Mouse (Mus musculus) MEL (cell line): ENCODE measurements around the gene Shb. TPM values are rescaled to one million over a fixed set of nuclear protein-coding genes. Genes with fewer than 3 reads are reported as not detected.

Source experiments
- DNase-seq: peaks from one replicate; pipeline ENCODE4 v3.0.0; 2011; ENCODE audit warnings: low read depth, low spot score
- H3K27ac ChIP-seq: 2 replicates; pipeline ENCODE4 v1.5.1; 2012; ENCODE audit warnings: low read depth, mild to moderate bottlenecking, control low read depth, low read length, moderate library complexity; ENCODE audit not compliant: control insufficient read depth
- H3K27me3 ChIP-seq, 2 experiments: fragments of 150-350 bp in 1 of 2; sonication (generic) in 1 of 2; 2 replicates each; pipeline ENCODE4 v1.6.1; 2012; ENCODE audit warnings: low read length in 2 of 2, mild to moderate bottlenecking in 2 of 2, improper control_type of control experiment in 1 of 2, moderate library complexity in 1 of 2; ENCODE audit not compliant: insufficient read depth in 2 of 2, control insufficient read depth in 1 of 2
- H3K36me3 ChIP-seq, 2 experiments: 2 replicates each; pipeline ENCODE4 v1.6.1; 2012 to 2014; ENCODE audit warnings: low read length in 2 of 2, improper control_type of control experiment in 1 of 2, inconsistent platforms in 1 of 2, mild to moderate bottlenecking in 1 of 2; ENCODE audit not compliant: insufficient read depth in 2 of 2, control insufficient read depth in 1 of 2
- H3K4me1 ChIP-seq, 2 experiments: fragments of 150-350 bp in 1 of 2; sonication (generic) in 1 of 2; 2 replicates each; pipeline ENCODE4 v1.6.1; 2012; ENCODE audit warnings: low read length in 2 of 2, improper control_type of control experiment in 1 of 2, mild to moderate bottlenecking in 1 of 2; ENCODE audit not compliant: insufficient read depth in 2 of 2, control insufficient read depth in 1 of 2
- H3K4me3 ChIP-seq, 2 experiments: fragments of 150-350 bp in 1 of 2; sonication (generic) in 1 of 2; 2 replicates each; pipeline ENCODE4 v1.5.1; 2012; ENCODE audit warnings: low read depth in 2 of 2, low read length in 2 of 2, mild to moderate bottlenecking in 2 of 2, moderate library complexity in 2 of 2, control low read depth in 1 of 2, improper control_type of control experiment in 1 of 2; ENCODE audit not compliant: control insufficient read depth in 1 of 2, insufficient read depth in 1 of 2
- H3K79me2 ChIP-seq: 2 replicates; pipeline ENCODE4 v1.6.1; 2012; ENCODE audit warnings: mild to moderate bottlenecking, low read length, moderate library complexity; ENCODE audit not compliant: control insufficient read depth, poor library complexity, insufficient read depth
- H3K9ac ChIP-seq: 2 replicates; pipeline ENCODE4 v1.6.1; 2012; ENCODE audit warnings: low read depth, mild to moderate bottlenecking, control low read depth, low read length, moderate library complexity; ENCODE audit not compliant: control insufficient read depth, poor library complexity, severe bottlenecking
- H3K9me3 ChIP-seq: fragments of 150-350 bp; sonication (generic); replicated peaks from 2 replicates; pipeline ENCODE4 v1.6.1; 2012; ENCODE audit warnings: mild to moderate bottlenecking, low read length, improper control_type of control experiment, moderate library complexity; ENCODE audit not compliant: insufficient read depth
- BHLHE40 ChIP-seq: IDR thresholded peaks from 2 replicates; pipeline ENCODE4 v1.6.1; 2012; ENCODE audit warnings: low read depth, mild to moderate bottlenecking, inconsistent platforms, low read length, improper control_type of control experiment, borderline replicate concordance
- CHD2 ChIP-seq: IDR thresholded peaks from 2 replicates; pipeline ENCODE4 v1.6.1; 2011; ENCODE audit warnings: low read length, improper control_type of control experiment
- CTCF ChIP-seq, 3 experiments: IDR thresholded peaks in 2 of 3; conservative IDR thresholded peaks in 1 of 3; 2 replicates each; pipeline ENCODE4 v1.5.1; 2011 to 2012; ENCODE audit warnings: low read length in 3 of 3, low read depth in 2 of 3, mild to moderate bottlenecking in 2 of 3, improper control_type of control experiment in 1 of 3, inconsistent platforms in 1 of 3, mixed read lengths in 1 of 3, moderate library complexity in 1 of 3; ENCODE audit not compliant: control insufficient read depth in 1 of 3, insufficient read depth in 1 of 3, poor library complexity in 1 of 3, severe bottlenecking in 1 of 3
- ELF1 ChIP-seq: IDR thresholded peaks from 2 replicates; pipeline ENCODE4 v1.6.1; 2014; ENCODE audit warnings: low read depth, mild to moderate bottlenecking, inconsistent platforms, low read length, improper control_type of control experiment, moderate library complexity
- EP300 ChIP-seq, 2 experiments: IDR thresholded peaks; 2 replicates each; pipeline ENCODE4 v1.6.1; 2011; ENCODE audit warnings: improper control_type of control experiment in 2 of 2, low read length in 2 of 2, low read depth in 1 of 2, mild to moderate bottlenecking in 1 of 2
- ETS1 ChIP-seq: IDR thresholded peaks from 2 replicates; pipeline ENCODE4 v1.6.1; 2012; ENCODE audit warnings: low read depth, mild to moderate bottlenecking, inconsistent platforms, low read length, improper control_type of control experiment, moderate library complexity
- GABPA ChIP-seq: IDR thresholded peaks from 2 replicates; pipeline ENCODE4 v1.6.1; 2012; ENCODE audit warnings: low read depth, mild to moderate bottlenecking, inconsistent platforms, low read length, improper control_type of control experiment, moderate library complexity
- JUND ChIP-seq: IDR thresholded peaks from 2 replicates; pipeline ENCODE4 v1.6.1; 2011; ENCODE audit warnings: low read depth, mild to moderate bottlenecking, improper control_type of control experiment, low read length
- MAX ChIP-seq: IDR thresholded peaks from 2 replicates; pipeline ENCODE4 v1.6.1; 2011; ENCODE audit warnings: low read length, improper control_type of control experiment
- MAZ ChIP-seq: IDR thresholded peaks from 2 replicates; pipeline ENCODE4 v1.6.1; 2012; ENCODE audit warnings: low read depth, mild to moderate bottlenecking, inconsistent platforms, low read length, improper control_type of control experiment
- MXI1 ChIP-seq: IDR thresholded peaks from 2 replicates; pipeline ENCODE4 v1.6.1; 2011; ENCODE audit warnings: mild to moderate bottlenecking, low read depth, low read length, improper control_type of control experiment
- MYB ChIP-seq: IDR thresholded peaks from 2 replicates; pipeline ENCODE4 v1.6.1; 2011; ENCODE audit warnings: mild to moderate bottlenecking, low read depth, low read length, improper control_type of control experiment
- NRF1 ChIP-seq: IDR thresholded peaks from 2 replicates; pipeline ENCODE4 v1.6.1; 2014; ENCODE audit warnings: low read depth, mild to moderate bottlenecking, inconsistent platforms, low read length, improper control_type of control experiment, moderate library complexity; ENCODE audit not compliant: poor library complexity, insufficient read depth, severe bottlenecking
- POLR2A ChIP-seq, 2 experiments: IDR thresholded peaks; 2 replicates each; pipeline ENCODE4 v1.6.1; 2011 to 2012; ENCODE audit warnings: low read length in 2 of 2, mild to moderate bottlenecking in 2 of 2, control low read depth in 1 of 2, improper control_type of control experiment in 1 of 2, low read depth in 1 of 2, moderate library complexity in 1 of 2; ENCODE audit not compliant: control insufficient read depth in 1 of 2, insufficient read depth in 1 of 2, poor library complexity in 1 of 2
- RAD21 ChIP-seq: IDR thresholded peaks from 2 replicates; pipeline ENCODE4 v1.6.1; 2011; ENCODE audit warnings: mild to moderate bottlenecking, low read depth, low read length, improper control_type of control experiment
- SIN3A ChIP-seq: IDR thresholded peaks from 2 replicates; pipeline ENCODE4 v1.6.1; 2012; ENCODE audit warnings: low read length, improper control_type of control experiment, inconsistent platforms
- SMC3 ChIP-seq: IDR thresholded peaks from 2 replicates; pipeline ENCODE4 v1.6.1; 2011; ENCODE audit warnings: low read depth, low read length, improper control_type of control experiment
- TAL1 ChIP-seq: IDR thresholded peaks from 2 replicates; pipeline ENCODE4 v1.6.1; 2012; ENCODE audit warnings: mild to moderate bottlenecking, inconsistent platforms, low read length, moderate library complexity, mixed read lengths
- TCF12 ChIP-seq: IDR thresholded peaks from 2 replicates; pipeline ENCODE4 v1.6.1; 2014; ENCODE audit warnings: low read depth, mild to moderate bottlenecking, inconsistent platforms, low read length, improper control_type of control experiment, moderate library complexity
- UBTF ChIP-seq: IDR thresholded peaks from 2 replicates; pipeline ENCODE4 v1.6.1; 2012; ENCODE audit warnings: low read depth, mild to moderate bottlenecking, inconsistent platforms, low read length, improper control_type of control experiment, moderate library complexity, borderline replicate concordance; ENCODE audit not compliant: insufficient read depth
- USF2 ChIP-seq, 2 experiments: IDR thresholded peaks; 2 replicates each; pipeline ENCODE4 v1.6.1; 2011 to 2012; ENCODE audit warnings: improper control_type of control experiment in 2 of 2, low read length in 2 of 2, borderline replicate concordance in 1 of 2, inconsistent platforms in 1 of 2, low read depth in 1 of 2, mild to moderate bottlenecking in 1 of 2; ENCODE audit not compliant: insufficient read depth in 1 of 2
- ZC3H11A ChIP-seq: IDR thresholded peaks from 2 replicates; pipeline ENCODE4 v1.6.1; 2012; ENCODE audit warnings: low read depth, mild to moderate bottlenecking, inconsistent platforms, low read length, improper control_type of control experiment
- ZKSCAN1 ChIP-seq: IDR thresholded peaks from 2 replicates; pipeline ENCODE4 v1.6.1; 2012; ENCODE audit warnings: low read depth, mild to moderate bottlenecking, inconsistent platforms, low read length, improper control_type of control experiment, moderate library complexity
- ZMIZ1 ChIP-seq: IDR thresholded peaks from 2 replicates; pipeline ENCODE4 v1.6.1; 2012; ENCODE audit warnings: low read depth, mild to moderate bottlenecking, inconsistent platforms, low read length, improper control_type of control experiment, moderate library complexity
- ZNF384 ChIP-seq: IDR thresholded peaks from 2 replicates; pipeline ENCODE4 v1.6.1; 2012; ENCODE audit warnings: low read depth, mild to moderate bottlenecking, inconsistent platforms, low read length, improper control_type of control experiment
- polyA plus RNA-seq, 2 experiments: library from polyadenylated mRNA; stranded (reverse) in 1 of 2; unstranded in 1 of 2; fragments of >175 nt in 1 of 2; fragments of >200 nt in 1 of 2; gene quantifications; 2 replicates each; pipeline versions ENCODE4 v1.2.1 to v1.2.4; 2012; ENCODE audit warnings: low replicate concordance in 2 of 2, low read depth in 1 of 2; ENCODE audit not compliant: insufficient read length in 2 of 2, insufficient read depth in 1 of 2, missing spikeins in 1 of 2
- total RNA-seq: library from RNA; depleted of rRNA; stranded (reverse); fragments of 300-350 nt; gene quantifications from 2 replicates; pipeline ENCODE4 v1.2.3, GENCODE M21; 2012

Shb gene
- total and polyA plus RNA-seq, 3 experiments, result 5.2 to 13.9 TPM; not detected in 1

GRCm38 (mm10) chr4:45426724-45427457, 105.4 kb downstream of the Shb start:
- no peak overlapping the region for H3K4me3 ChIP-seq
- H3K79me2 ChIP-seq, result no peaks in the 10 kb centered on the region
- no peak overlapping the region for H3K27ac ChIP-seq
- H3K36me3 ChIP-seq, result no peaks in the 10 kb centered on the region
- DNase-seq, result no peak
- no peaks in the 10 kb centered on the region for H3K27me3 ChIP-seq
- no peaks in the 10 kb centered on the region for H3K4me1 ChIP-seq
- TF ChIP-seq SIN3A, result no peak
- TF ChIP-seq ETS1, result no peak
- no peak for TF ChIP-seq JUND
- TF ChIP-seq CTCF (IDR thresholded peaks at IDR 0.05 in 2 of 3, conservative IDR thresholded peaks at IDR 0.05 in 1 of 3; ENCODE audit: control insufficient read depth in 1 of 3, insufficient read depth in 1 of 3, low read depth in 2 of 3, low read length in 3 of 3, poor library complexity in 1 of 3, severe bottlenecking in 1 of 3), result peak in 2 of 3 experiments; percentile 19 to 26; a peak in 2 of 6 replicates
- TF ChIP-seq NRF1, result no peak
- no peak for TF ChIP-seq TAL1
- no peak for TF ChIP-seq ZC3H11A
- TF ChIP-seq ZKSCAN1, result no peak
- TF ChIP-seq BHLHE40, result no peak
- no peaks in the 10 kb centered on the region for H3K9me3 ChIP-seq
- no peak overlapping the region for H3K9ac ChIP-seq

GRCm38 (mm10) chr4:45423406-45423805, 108.9 kb downstream of the Shb start:
- no peaks in the 10 kb centered on the region for H3K4me1 ChIP-seq
- H3K9me3 ChIP-seq, result no peaks in the 10 kb centered on the region
- no peak overlapping the region for H3K4me3 ChIP-seq
- H3K36me3 ChIP-seq, result no peaks in the 10 kb centered on the region
- no peak overlapping the region for H3K9ac ChIP-seq
- TF ChIP-seq ELF1 (no peak), ZC3H11A (no peak), MYB (no peak), MAX (no peak), GABPA (no peak), SMC3 (no peak), UBTF (no peak), ETS1 (no peak), CHD2 (no peak), MAZ (no peak), EP300 (IDR thresholded peaks at IDR 0.05; ENCODE audit: low read depth in 1 of 2, low read length in 2 of 2) (no peak), POLR2A (IDR thresholded peaks at IDR 0.05; ENCODE audit: control insufficient read depth in 1 of 2, insufficient read depth in 1 of 2, low read depth in 1 of 2, low read length in 2 of 2, poor library complexity in 1 of 2) (no peak), JUND (no peak), ZMIZ1 (no peak), USF2 (IDR thresholded peaks at IDR 0.05; ENCODE audit: borderline replicate concordance in 1 of 2, insufficient read depth in 1 of 2, low read depth in 1 of 2, low read length in 2 of 2) (no peak), RAD21 (no peak), ZNF384 (no peak), TCF12 (no peak), MXI1 (no peak)
- TF ChIP-seq, all 39 proteins: peak for 0
- no peak for DNase-seq
- H3K79me2 ChIP-seq, result no peaks in the 10 kb centered on the region
- H3K27ac ChIP-seq, result no peak overlapping the region
- H3K27me3 ChIP-seq, result no peaks in the 10 kb centered on the region
